Mouse (Mus musculus): ENCODE data around the gene Vmn1r90. TPM values are rescaled to one million over a fixed set of nuclear protein-coding genes. Genes with fewer than 3 reads are reported as not detected.
"Not testable (repeated sequence)": the region's sequence is repeated elsewhere in the genome, so short reads cannot be mapped to it uniquely, and the experiment has no call there.

Vmn1r90 gene
- polyA plus RNA-seq (2012; ENCODE audit: insufficient read depth, low replicate concordance): not detected in 2 replicates

DNA sequence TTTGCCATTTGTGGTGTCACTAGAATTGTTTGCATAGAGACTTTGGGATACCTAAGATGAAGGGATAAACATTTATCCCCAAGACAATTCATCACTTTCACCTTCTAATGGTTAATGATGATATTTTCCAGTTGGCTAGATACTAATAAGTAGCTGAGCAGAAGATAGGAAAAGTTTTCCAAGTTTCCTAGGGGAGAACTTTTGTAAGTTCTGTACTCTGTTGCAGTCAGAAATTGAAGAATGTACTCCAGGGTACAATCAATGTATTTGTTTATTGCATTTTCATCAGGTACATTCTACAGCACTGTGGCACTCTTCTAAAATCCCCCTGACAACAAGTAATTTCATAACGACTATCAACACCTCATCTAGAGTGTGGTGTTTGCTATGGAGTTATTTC, at the start of gene Vmn1r90:
Vmn1r90 (minus strand) TSS at position 101 of the 400 bp plus-strand sequence.
- H3K27me3 ChIP-seq (replicated peaks): no peaks in the 10 kb centered on the region
- no peaks in the 10 kb centered on the region for H3K4me1 ChIP-seq
- TF ChIP-seq GATA1 (IDR thresholded peaks at IDR 0.05; ENCODE audit: borderline replicate concordance, low read length) (no peak), FLI1 (IDR thresholded peaks at IDR 0.05; ENCODE audit: low read length) (no peak)
- H3K36me3 ChIP-seq (replicated peaks; ENCODE audit: low read length): no peaks in the 10 kb centered on the region
- H3K9me3 ChIP-seq: peaks cover 19% of the 10 kb centered on the region; the same call in 1 of the 2 replicates
- H3K4me3 ChIP-seq (replicated peaks): no peak within 1 kb of the TSS

DNA sequence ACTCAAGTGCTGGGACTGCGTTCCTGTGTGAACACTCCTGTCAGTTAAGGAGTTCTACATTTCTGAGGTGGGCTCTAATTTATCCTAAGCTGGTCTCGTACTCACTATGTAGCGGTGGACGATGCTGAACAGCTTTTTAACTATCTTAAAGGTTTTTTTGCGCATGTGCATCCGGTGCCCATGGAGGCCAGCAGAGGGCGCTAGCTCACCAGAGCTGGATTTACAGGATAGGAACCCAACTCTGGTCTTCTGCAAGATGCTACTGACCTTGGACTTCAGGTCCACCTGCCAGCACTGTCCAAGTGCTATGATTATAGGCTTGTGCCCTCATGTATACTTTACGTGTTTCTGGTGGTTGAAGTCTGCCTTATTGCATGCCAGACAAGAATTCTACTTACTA, 29.7 kb upstream of the Vmn1r90 start:
- H3K36me3 ChIP-seq (replicated peaks; ENCODE audit: low read length): not testable (repeated sequence)

DNA sequence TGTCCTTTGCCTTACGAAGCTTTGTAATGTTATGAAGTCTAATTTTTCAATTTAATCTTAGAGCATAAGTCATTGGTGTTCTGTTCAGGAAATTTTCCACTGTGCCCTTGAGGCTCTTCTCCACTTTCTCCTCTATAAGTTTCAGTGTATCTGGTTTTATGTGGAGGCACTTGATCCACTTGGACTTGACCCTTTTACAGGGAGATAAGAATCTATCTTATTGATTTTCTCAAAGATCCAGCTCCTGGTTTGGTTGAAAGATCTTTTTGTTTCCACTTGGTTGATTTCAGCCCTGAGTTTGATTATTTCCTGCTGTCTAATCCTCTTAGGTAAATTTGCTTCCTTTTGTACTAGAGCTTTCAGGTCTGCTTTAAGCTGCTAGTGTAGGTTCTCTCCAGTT, 11.0 kb downstream of the Vmn1r90 start:
- no peaks in the 10 kb centered on the region for H3K4me1 ChIP-seq
- H3K4me3 ChIP-seq (replicated peaks): no peak overlapping the region
- H3K27me3 ChIP-seq (replicated peaks): no peaks in the 10 kb centered on the region
- no peak for TF ChIP-seq GATA1 (IDR thresholded peaks at IDR 0.05; ENCODE audit: borderline replicate concordance, low read length)
- TF ChIP-seq FLI1 (IDR thresholded peaks at IDR 0.05; ENCODE audit: low read length): no peak
- H3K9me3 ChIP-seq: peaks cover 4% of the 10 kb centered on the region; the same call in 1 of the 2 replicates
- H3K36me3 ChIP-seq (replicated peaks; ENCODE audit: low read length): no peaks in the 10 kb centered on the region

More for the DNA sequence above, 29.7 kb upstream of the Vmn1r90 start:
- not testable (repeated sequence) for H3K4me3 ChIP-seq (replicated peaks); H3K27me3 ChIP-seq (replicated peaks); H3K4me1 ChIP-seq
- H3K9me3 ChIP-seq: peaks cover 11% of the 10 kb centered on the region; the same call in 1 of the 2 replicates

DNA sequence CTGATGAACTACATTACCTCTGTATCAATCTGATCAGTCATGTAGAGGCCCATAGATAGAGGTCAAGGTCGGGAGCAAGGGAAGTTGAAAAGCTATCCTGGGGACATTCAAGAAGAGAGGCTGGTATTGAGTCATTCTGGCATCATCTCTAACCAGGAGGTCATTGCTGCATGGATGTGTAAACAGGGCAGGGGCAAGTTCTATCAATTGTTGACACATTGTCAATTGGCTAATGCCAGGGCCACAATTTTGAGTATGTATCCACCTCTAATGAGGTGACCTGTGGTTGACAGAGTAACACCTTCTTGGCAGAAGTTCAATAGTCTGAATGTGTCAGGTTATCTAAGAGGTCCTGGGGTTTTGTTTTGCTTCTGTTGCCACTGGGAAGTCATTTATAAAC, 38.0 kb downstream of the Vmn1r90 start:
- TF ChIP-seq FLI1 (IDR thresholded peaks at IDR 0.05; ENCODE audit: low read length) (no peak), GATA1 (IDR thresholded peaks at IDR 0.05; ENCODE audit: borderline replicate concordance, low read length) (no peak)
- H3K9me3 ChIP-seq: peaks cover 6% of the 10 kb centered on the region; the same call in 1 of the 2 replicates
- H3K4me1 ChIP-seq: no peaks in the 10 kb centered on the region
- H3K36me3 ChIP-seq (replicated peaks; ENCODE audit: low read length): no peaks in the 10 kb centered on the region
- H3K4me3 ChIP-seq (replicated peaks): no peak overlapping the region
- H3K27me3 ChIP-seq (replicated peaks): no peaks in the 10 kb centered on the region

DNA sequence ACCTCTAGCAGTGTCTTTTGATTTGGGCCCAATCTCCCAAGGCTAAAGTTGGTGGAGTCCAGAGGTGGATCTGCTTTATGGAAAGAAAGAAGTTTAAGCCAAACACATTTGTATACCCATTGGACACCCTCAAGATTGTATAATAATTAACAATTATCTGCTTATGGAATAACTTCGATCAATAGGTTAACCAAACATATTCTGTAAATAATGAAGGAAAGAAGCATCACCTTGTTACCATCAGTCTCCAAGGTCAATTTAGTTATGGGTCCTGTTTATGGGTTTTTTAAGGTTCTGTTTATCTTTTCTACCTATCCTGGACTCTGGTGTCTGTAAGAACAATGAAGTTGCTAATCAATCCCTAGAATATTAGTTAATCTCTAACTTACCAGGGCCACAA, 40.7 kb downstream of the Vmn1r90 start:
- no peaks in the 10 kb centered on the region for H3K4me1 ChIP-seq
- no peak for TF ChIP-seq GATA1 (IDR thresholded peaks at IDR 0.05; ENCODE audit: borderline replicate concordance, low read length)
- TF ChIP-seq FLI1 (IDR thresholded peaks at IDR 0.05; ENCODE audit: low read length): no peak
- H3K4me3 ChIP-seq (replicated peaks): no peak overlapping the region
- H3K36me3 ChIP-seq (replicated peaks; ENCODE audit: low read length): no peaks in the 10 kb centered on the region
- H3K27me3 ChIP-seq (replicated peaks): no peaks in the 10 kb centered on the region
- peaks cover 14% of the 10 kb centered on the region; the same call in 1 of the 2 replicates for H3K9me3 ChIP-seq

DNA sequence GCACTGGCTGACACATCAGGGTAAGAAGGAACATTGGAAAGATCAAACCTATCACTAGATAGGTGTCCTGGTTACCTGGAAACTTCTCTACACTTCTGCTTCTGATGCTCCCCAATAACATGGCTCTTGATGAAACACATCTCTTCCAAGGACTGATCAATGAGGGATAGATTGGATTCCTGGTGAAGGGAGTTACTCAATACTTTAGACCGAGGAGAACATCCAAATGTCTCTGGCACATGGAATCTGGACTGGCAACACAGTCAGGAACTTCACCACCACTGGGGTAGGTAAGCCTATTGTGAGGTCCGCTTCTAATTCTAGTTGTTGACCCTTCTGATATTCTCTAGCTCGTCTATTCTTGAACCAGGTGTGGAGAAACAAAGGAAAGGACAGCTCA, 45.0 kb downstream of the Vmn1r90 start:
- Histone ChIP-seq H3K27me3 (replicated peaks) (no peaks in the 10 kb centered on the region), H3K9me3 (peaks cover 8% of the 10 kb centered on the region; the same call in 1 of the 2 replicates), H3K4me3 (replicated peaks) (no peak overlapping the region), H3K36me3 (replicated peaks; ENCODE audit: low read length) (no peaks in the 10 kb centered on the region), H3K4me1 (no peaks in the 10 kb centered on the region)
- TF ChIP-seq FLI1 (IDR thresholded peaks at IDR 0.05; ENCODE audit: low read length) (no peak), GATA1 (IDR thresholded peaks at IDR 0.05; ENCODE audit: borderline replicate concordance, low read length) (no peak)

Other genes with a start within 250 kb of the Vmn1r90 start
- not detected in 2 replicates for gene Obox8, start 229.9 kb downstream of the Vmn1r90 start, polyA plus RNA-seq (2012; ENCODE audit: insufficient read depth, low replicate concordance)
- not detected in 2 replicates for gene Sult2a8, start 116.7 kb downstream of the Vmn1r90 start, polyA plus RNA-seq (2012; ENCODE audit: insufficient read depth, low replicate concordance)
- not detected in 2 replicates for gene Sult2a7, start 69.3 kb downstream of the Vmn1r90 start, polyA plus RNA-seq (2012; ENCODE audit: insufficient read depth, low replicate concordance)
- not detected in 2 replicates for gene Obox7, start 96.0 kb upstream of the Vmn1r90 start, polyA plus RNA-seq (2012; ENCODE audit: insufficient read depth, low replicate concordance)